Mouse (Mus musculus) embryonic facial prominence, embryonic 11.5 days (tissue): ENCODE data around the gene E2f4. TPM values are rescaled to one million over a fixed set of nuclear protein-coding genes. Genes with fewer than 3 reads are reported as not detected.

ENCODE experiments used
- ATAC-seq: fragments of 200-750 bp; cut with Nextera tagmentation; replicated peaks from 2 replicates; pipeline ENCODE4 v1.8.0; 2017; ENCODE audit warnings: low read depth; ENCODE audit not compliant: insufficient number of reproducible peaks, low FRiP score, low TSS enrichment
- DNase-seq: peaks from one replicate; pipeline ENCODE4 v3.0.0-alpha.2; 2015; ENCODE audit warnings: low spot score
- H3K27ac ChIP-seq: fragments of 300-500 bp; sonication (generic); replicated peaks from 2 replicates; pipeline ENCODE4 v1.5.1; 2014; ENCODE audit warnings: mild to moderate bottlenecking, low read depth, low read length, control low read depth
- H3K27me3 ChIP-seq: fragments of 300-500 bp; sonication (generic); 2 replicates; pipeline ENCODE4 v1.6.1; 2014; ENCODE audit warnings: mild to moderate bottlenecking, low read length, moderate library complexity, mixed read lengths; ENCODE audit not compliant: control insufficient read depth, insufficient read depth
- H3K36me3 ChIP-seq: fragments of 300-500 bp; sonication (generic); replicated peaks from 2 replicates; pipeline ENCODE4 v1.6.1; 2014; ENCODE audit warnings: low read depth, mild to moderate bottlenecking, low read length, moderate library complexity, mixed read lengths; ENCODE audit not compliant: control insufficient read depth, insufficient read depth
- H3K4me1 ChIP-seq: fragments of 300-500 bp; sonication (generic); 2 replicates; pipeline ENCODE4 v1.6.1; 2014; ENCODE audit warnings: low read length, mixed read lengths; ENCODE audit not compliant: control insufficient read depth, insufficient read depth
- H3K4me2 ChIP-seq: fragments of 300-500 bp; sonication (generic); 2 replicates; pipeline ENCODE4 v1.6.1; 2014; ENCODE audit warnings: low read depth, mild to moderate bottlenecking, control low read depth, low read length, moderate library complexity
- H3K4me3 ChIP-seq: fragments of 300-500 bp; sonication (generic); 2 replicates; pipeline ENCODE4 v1.5.1; 2014; ENCODE audit warnings: low read depth, low read length, control low read depth
- H3K9ac ChIP-seq: fragments of 300-500 bp; sonication (generic); replicated peaks from 2 replicates; pipeline ENCODE4 v1.6.1; 2014; ENCODE audit warnings: mild to moderate bottlenecking, control low read depth, low read length
- H3K9me3 ChIP-seq: fragments of 300-500 bp; sonication (generic); replicated peaks from 2 replicates; pipeline ENCODE4 v1.6.1; 2016; ENCODE audit warnings: mild to moderate bottlenecking, low read length, inconsistent platforms, mixed read lengths; ENCODE audit not compliant: control insufficient read depth
- WGBS: fragments of 180-500 bp; shearing (Covaris S2); extraction: QIAGEN DNeasy Blood & Tissue Kit; methylation state at CpG from one replicate; pipeline ENCODE4 v1.1.7; 2014; 5-methylcytosine and 5-hydroxymethylcytosine counted together
- polyA plus RNA-seq: library from polyadenylated mRNA; unstranded; fragments of >200 nt; fragmentation: Nextera tagmentation; extraction: Ambion mirVana; gene quantifications from 2 replicates; pipeline ENCODE4 v1.2.1, GENCODE M21; 2014

E2f4 gene
- polyA plus RNA-seq, 1 experiment from 2014 or later: 103 TPM

- ATAC-seq (no peak), DNase-seq (no peak)
- 84% methylated on average over 15 of the region's 15 CpGs for WGBS
- H3K27ac ChIP-seq: no peak overlapping the region
- no peak overlapping the region for H3K4me2 ChIP-seq
- H3K4me3 ChIP-seq: no peak overlapping the region
- H3K9me3 ChIP-seq: no peaks in the 10 kb centered on the region
- no peaks in the 10 kb centered on the region for H3K36me3 ChIP-seq
- H3K9ac ChIP-seq: no peak overlapping the region
- no peaks in the 10 kb centered on the region for H3K27me3 ChIP-seq
- H3K4me1 ChIP-seq: peaks cover 5% of the 10 kb centered on the region; the same call in 1 of the 2 replicates
These were observed 11.8 kb downstream of the E2f4 start for GRCm38 (mm10) chr8:105309142-105309847.

DNA sequence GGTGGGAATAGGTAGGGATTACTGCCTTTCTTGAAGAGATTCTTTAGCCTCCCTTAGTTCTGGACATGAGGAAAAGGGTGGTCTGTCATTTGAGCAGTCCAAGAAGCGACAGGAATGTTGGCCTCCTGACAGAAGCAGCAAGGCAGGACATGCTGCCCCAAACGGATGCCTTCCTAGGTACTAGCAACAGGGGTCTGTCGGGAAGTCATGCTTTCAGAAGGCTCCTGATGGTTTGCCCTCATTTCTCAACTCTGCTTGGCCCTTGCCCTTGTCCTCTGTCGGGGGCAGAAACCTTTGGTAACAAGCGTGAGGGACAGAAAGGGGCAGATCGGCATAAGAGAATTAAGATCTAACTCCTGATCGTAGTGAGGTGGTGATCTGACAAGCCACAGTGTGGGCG, 12.7 kb downstream of the E2f4 start:
- Histone ChIP-seq H3K4me1 (peaks cover 5% of the 10 kb centered on the region; the same call in 1 of the 2 replicates), H3K9ac (no peak overlapping the region), H3K27me3 (no peaks in the 10 kb centered on the region), H3K36me3 (no peaks in the 10 kb centered on the region), H3K9me3 (no peaks in the 10 kb centered on the region), H3K4me2 (no peak overlapping the region), H3K27ac (no peak overlapping the region), H3K4me3 (no peak overlapping the region)
- 85% methylated on average over 8 of the region's 8 CpGs for WGBS
- DNase-seq: no peak
- ATAC-seq: no peak

DNA sequence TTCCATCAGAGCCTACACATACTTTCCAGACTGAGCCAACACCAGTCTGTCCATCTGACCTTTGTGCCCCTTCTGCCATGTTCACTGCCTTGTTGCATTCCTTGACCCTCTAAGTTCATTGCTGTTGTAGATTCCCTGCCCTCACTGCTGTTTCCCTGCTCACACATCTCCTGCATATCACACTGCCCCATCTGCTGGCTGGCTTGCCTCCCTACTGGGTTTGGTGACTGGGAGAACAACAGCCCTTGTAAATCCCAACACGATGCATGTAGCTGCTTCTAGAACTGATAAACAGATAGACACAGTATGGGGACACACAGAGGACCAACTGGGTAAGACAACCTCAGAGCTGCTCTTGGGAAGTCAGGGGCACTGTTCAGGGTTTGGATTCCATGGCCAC, 14.3 kb downstream of the E2f4 start:
- no peak for DNase-seq
- Histone ChIP-seq H3K4me2 (no peak overlapping the region), H3K9ac (no peak overlapping the region), H3K27me3 (no peaks in the 10 kb centered on the region), H3K27ac (no peak overlapping the region), H3K4me3 (no peak overlapping the region), H3K9me3 (no peaks in the 10 kb centered on the region), H3K36me3 (no peaks in the 10 kb centered on the region; the same call in 1 of the 2 replicates), H3K4me1 (no peaks in the 10 kb centered on the region)
- WGBS: 83% methylated on average over 1 of the region's 1 CpGs
- ATAC-seq: no peak

DNA sequence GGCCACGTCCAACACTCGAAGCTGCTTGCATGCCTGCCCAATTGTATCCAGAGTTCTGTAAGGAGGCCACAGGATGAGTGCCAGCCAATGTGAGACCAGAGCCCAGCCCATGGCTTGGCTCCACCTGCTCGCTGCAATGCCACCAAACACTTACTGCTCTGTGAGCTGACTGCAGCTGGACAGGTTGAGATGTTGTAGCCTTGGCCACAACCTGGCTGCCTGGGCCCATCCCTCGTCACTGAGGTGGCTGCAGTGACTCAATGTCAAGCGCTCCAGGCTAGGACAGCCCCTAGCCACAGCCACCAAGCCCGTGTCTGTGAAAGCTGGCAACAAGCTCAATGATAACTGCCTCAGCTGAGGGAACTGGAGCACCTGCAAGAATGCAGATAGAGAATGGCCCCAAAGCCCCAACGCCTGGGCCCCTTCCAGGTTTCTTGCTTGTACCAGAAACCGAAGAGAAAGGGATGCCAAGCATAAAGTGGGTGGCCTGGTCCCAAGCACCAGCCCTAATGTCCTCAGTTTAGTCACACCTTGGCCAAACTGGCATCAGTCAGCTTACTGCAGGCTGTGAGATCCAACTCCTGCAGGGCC, 15.5 kb downstream of the E2f4 start:
- WGBS: 82% methylated on average over 8 of the region's 8 CpGs
- Histone ChIP-seq H3K36me3 (no peaks in the 10 kb centered on the region; the same call in 1 of the 2 replicates), H3K4me2 (no peak overlapping the region)

DNA sequence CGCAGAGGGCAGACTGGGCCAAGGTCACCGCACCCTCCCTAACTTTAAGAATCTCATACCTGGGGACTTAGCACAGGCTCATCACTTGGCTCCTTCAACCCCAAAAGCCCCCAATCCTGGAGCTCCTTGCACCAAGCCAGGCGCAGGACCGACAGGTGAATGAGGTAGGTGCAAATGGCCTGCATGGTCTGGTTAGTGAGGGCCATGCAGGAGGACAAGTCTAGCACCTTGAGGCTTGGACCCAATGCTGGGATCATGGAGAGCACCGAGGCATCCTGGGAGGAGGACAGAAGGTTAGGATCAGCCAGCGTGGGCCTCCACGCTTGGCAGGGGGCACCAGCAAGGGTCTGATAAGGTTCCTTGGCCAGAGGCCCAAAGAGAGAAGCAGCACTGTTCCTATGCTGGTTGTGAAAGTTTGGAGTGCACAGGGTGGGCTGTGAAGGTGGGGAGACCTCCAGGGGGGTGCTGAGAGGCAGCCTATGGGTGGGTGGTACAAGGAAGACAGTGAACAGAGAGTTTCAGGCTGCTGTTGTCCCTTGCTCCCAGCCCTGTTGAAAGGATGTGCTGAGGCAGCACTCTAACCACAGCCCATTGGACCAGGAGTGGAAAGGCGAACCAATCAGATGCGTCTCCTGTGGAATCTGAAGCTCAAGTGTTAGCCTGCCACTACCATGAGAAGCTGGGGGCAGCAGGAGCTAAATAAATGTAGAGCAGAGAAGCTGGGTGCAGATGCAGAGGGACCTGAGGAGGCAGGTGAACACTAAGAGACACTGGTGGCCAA, 16.3 kb downstream of the E2f4 start:
- ATAC-seq (no peak), DNase-seq (no peak)
- no peak overlapping the region for H3K27ac ChIP-seq
- no peaks in the 10 kb centered on the region for H3K27me3 ChIP-seq
- H3K9ac ChIP-seq: no peak overlapping the region
- H3K4me1 ChIP-seq: no peaks in the 10 kb centered on the region
- H3K4me3 ChIP-seq: no peak overlapping the region
- 82% methylated on average over 9 of the region's 9 CpGs for WGBS
- H3K36me3 ChIP-seq: no peaks in the 10 kb centered on the region; the same call in 1 of the 2 replicates
- H3K9me3 ChIP-seq: no peaks in the 10 kb centered on the region
- H3K4me2 ChIP-seq: no peak overlapping the region

More for the DNA sequence above, 15.5 kb downstream of the E2f4 start:
- H3K27me3 ChIP-seq: no peaks in the 10 kb centered on the region
- ATAC-seq: no peak
- H3K9me3 ChIP-seq: no peaks in the 10 kb centered on the region
- H3K4me3 ChIP-seq: no peak overlapping the region
- DNase-seq: no peak
- H3K4me1 ChIP-seq: no peaks in the 10 kb centered on the region
- H3K27ac ChIP-seq: no peak overlapping the region
- H3K9ac ChIP-seq: no peak overlapping the region

- no peaks in the 10 kb centered on the region for H3K9me3 ChIP-seq
- ATAC-seq: no peak; the same call in 1 of the 2 replicates
- H3K4me1 ChIP-seq: no peaks in the 10 kb centered on the region
- 85% methylated on average over 18 of the region's 18 CpGs for WGBS
- no peak overlapping the region for H3K4me3 ChIP-seq
- DNase-seq: no peak
- H3K27ac ChIP-seq: no peak overlapping the region
- no peak overlapping the region for H3K9ac ChIP-seq
- H3K36me3 ChIP-seq: no peaks in the 10 kb centered on the region; the same call in 1 of the 2 replicates
- no peak overlapping the region for H3K4me2 ChIP-seq
- no peaks in the 10 kb centered on the region for H3K27me3 ChIP-seq
These were observed 17.8 kb downstream of the E2f4 start for GRCm38 (mm10) chr8:105315073-105315769.

DNA sequence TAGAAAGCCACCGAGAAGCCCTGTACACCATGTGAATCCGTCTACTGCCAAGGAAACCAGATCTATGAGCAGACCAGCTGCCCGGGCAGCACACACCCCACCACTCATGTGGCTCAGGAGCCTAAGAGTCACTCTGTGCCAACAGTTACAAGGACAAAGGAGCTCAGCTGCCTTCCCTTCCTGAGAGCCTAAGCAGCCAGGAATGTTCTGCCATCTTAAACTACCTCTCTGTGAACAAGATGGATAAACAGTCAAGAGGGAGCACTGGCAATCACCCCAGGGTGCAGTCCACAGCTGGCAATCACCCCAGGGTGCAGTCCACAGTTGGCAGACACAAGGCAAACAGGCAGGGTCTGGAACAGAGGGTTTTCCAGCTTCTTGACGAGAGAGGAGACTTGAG, 20.5 kb downstream of the E2f4 start:
- Histone ChIP-seq H3K36me3 (no peaks in the 10 kb centered on the region; the same call in 1 of the 2 replicates), H3K9ac (no peak overlapping the region), H3K27me3 (no peaks in the 10 kb centered on the region), H3K9me3 (no peaks in the 10 kb centered on the region), H3K4me1 (no peaks in the 10 kb centered on the region), H3K4me2 (no peak overlapping the region), H3K27ac (no peak overlapping the region), H3K4me3 (no peak overlapping the region)
- DNase-seq: no peak
- WGBS: 83% methylated on average over 4 of the region's 4 CpGs
- no peak for ATAC-seq
